Mouse (Mus musculus) cortical plate, adult 2 months (tissue): ENCODE measurements around the gene Gga1. TPM values are rescaled to one million over a fixed set of nuclear protein-coding genes. Genes with fewer than 3 reads are reported as not detected.
"Not testable (repeated sequence)": the region's sequence is repeated elsewhere in the genome, so short reads cannot be mapped to it uniquely, and the experiment has no call there.

ENCODE experiments used
- H3K27ac ChIP-seq: fragments of 200-500 bp; 2 replicates; pipeline ENCODE4 v1.5.1; 2012; ENCODE audit warnings: low read length, control low read depth, inconsistent platforms; ENCODE audit not compliant: insufficient read depth
- H3K4me1 ChIP-seq: fragments of 200-500 bp; 2 replicates; pipeline ENCODE4 v1.6.1; 2011; ENCODE audit warnings: low read length; ENCODE audit not compliant: control insufficient read depth, insufficient read depth
- H3K4me3 ChIP-seq: fragments of 200-500 bp; 2 replicates; pipeline ENCODE4 v1.5.1; 2011; ENCODE audit warnings: mild to moderate bottlenecking, low read length, control low read depth; ENCODE audit not compliant: insufficient read depth
- CTCF ChIP-seq: fragments of 200-500 bp; IDR thresholded peaks from 2 replicates; pipeline ENCODE4 v1.5.1; 2011; ENCODE audit warnings: mild to moderate bottlenecking, control low read depth, low read length; ENCODE audit not compliant: insufficient read depth; ENCODE audit errors: extremely low read depth
- POLR2A ChIP-seq: fragments of 200-500 bp; IDR thresholded peaks from 2 replicates; pipeline ENCODE4 v1.6.1; 2011; ENCODE audit warnings: mild to moderate bottlenecking, low read length, control low read depth; ENCODE audit not compliant: insufficient read depth; ENCODE audit errors: extremely low read depth
- polyA plus RNA-seq: library from polyadenylated mRNA; depleted of rRNA; stranded (reverse); fragments of >200 nt; gene quantifications from 2 replicates; pipeline ENCODE4 v1.2.3, GENCODE M21; 2012

The Gga1 gene
- polyA plus RNA-seq, 1 experiment = 72.6 TPM

DNA sequence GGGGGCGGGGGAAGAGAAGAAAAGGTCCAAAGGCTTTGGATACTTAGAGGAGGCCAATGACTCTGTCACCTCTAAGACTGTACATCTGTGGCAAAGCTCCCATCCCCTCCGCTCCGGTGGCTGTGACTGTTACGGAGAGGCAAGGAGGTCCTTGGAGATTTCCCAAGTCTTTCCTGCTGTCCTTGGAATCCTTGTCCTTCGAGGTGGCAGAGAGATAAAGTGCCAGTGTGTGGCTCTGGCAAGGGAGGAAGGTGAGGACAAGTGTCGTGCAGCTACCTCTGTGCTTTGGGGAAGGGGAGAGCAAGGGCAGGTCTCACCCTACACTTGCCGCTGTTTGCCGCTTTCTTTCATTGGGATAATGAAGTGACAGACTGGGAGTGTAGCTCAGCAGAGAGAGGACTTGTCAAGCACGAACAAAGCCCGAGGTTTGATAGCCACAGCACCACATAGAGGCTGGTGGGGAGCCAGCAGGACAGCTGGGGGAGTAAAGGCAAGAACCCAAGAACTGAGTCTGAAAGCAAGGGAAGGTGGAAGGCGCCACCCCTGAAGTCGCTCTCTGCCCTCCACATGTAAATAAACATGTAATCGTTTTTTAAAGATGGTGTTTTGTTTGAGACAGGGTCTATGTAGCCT lies 3.1 kb upstream of the Gga1 start:
- peaks cover 3% of the 10 kb centered on the region; the same call in 1 of the 2 replicates for H3K4me1 ChIP-seq
- TF ChIP-seq POLR2A (no peak), CTCF (no peak)
- no peak overlapping the region for H3K4me3 ChIP-seq
- H3K27ac ChIP-seq = no peak overlapping the region

DNA sequence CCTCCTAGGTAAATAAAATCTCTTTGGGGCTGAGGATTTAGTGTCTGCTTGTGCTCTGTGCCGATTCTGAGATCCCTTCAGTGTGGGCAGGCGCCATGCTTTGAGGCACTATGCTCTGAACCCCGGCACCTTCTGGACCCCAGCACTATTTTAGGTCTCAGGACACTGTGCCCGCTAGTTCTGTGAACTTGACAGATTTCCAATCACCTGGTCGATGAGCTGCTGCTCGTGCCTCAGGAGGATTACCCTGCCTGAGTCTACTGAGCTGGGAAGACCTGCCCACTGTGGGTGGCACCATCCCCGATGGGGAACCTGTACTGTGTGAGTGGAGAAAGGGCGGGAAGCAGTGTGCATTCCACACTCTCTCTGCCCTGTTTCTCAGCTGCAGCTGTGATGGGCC lies 2.0 kb upstream of the Gga1 start:
- no peak overlapping the region for H3K4me3 ChIP-seq
- H3K4me1 ChIP-seq = peaks cover 3% of the 10 kb centered on the region; the same call in 1 of the 2 replicates
- H3K27ac ChIP-seq = no peak overlapping the region
- no peak for TF ChIP-seq POLR2A
- TF ChIP-seq CTCF = no peak

DNA sequence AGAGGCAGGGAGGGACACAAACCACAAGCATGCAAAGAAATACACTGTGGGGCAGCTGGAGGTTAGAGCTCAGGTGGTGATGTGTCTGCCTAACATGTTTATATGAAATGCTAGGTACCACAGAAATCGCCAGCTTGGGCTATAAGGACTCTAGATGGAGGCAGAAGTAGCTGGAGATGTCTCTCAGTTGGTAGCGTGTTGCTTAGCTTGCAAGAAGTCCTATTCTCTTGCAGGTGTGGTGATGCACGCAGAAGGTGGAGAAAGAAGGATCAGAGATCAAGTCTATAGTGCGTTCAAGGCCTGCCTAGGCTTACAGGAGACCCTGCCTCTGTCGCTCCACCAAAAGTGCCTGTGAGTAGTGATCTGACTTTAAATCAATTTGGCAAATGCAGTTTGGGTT lies 1.5 kb upstream of the Gga1 start:
- no peak overlapping the region; the same call in 1 of the 2 replicates for H3K4me3 ChIP-seq
- TF ChIP-seq POLR2A (no peak), CTCF (no peak)
- H3K27ac ChIP-seq = no peak overlapping the region

DNA sequence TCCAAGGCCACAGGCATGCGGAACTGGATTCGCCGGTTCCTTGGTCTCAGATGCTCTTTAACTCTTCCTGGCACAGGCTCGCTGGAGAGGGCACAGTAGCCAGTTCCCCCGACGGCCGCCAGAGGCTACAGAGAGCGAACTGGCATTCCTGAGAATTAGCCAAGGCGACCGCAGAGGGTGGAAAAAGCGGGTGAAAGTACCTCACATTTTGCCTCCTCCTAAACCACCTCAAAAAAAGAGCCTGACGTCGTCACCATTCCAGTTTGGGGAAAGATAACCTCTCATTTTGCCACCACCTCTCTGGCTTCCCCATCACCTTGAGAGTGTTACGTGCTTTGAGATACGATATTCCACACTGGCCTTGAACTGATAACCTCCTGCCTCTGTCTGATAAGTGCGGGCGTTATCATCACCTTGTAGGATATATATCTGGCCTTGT lies 713 bp upstream of the Gga1 start:
- peak overlapping the region; percentile 45 for H3K4me3 ChIP-seq
- H3K4me1 ChIP-seq = peaks cover 3% of the 10 kb centered on the region; the same call in 1 of the 2 replicates
- H3K27ac ChIP-seq = peak overlapping the region; percentile 82
- TF ChIP-seq POLR2A (0 out of 2 replicates have a peak, but pooled peaks have one; percentile 27), CTCF (peak; percentile 47)

More for the DNA sequence above, 1.5 kb upstream of the Gga1 start:
- H3K4me1 ChIP-seq = peaks cover 3% of the 10 kb centered on the region; the same call in 1 of the 2 replicates

DNA sequence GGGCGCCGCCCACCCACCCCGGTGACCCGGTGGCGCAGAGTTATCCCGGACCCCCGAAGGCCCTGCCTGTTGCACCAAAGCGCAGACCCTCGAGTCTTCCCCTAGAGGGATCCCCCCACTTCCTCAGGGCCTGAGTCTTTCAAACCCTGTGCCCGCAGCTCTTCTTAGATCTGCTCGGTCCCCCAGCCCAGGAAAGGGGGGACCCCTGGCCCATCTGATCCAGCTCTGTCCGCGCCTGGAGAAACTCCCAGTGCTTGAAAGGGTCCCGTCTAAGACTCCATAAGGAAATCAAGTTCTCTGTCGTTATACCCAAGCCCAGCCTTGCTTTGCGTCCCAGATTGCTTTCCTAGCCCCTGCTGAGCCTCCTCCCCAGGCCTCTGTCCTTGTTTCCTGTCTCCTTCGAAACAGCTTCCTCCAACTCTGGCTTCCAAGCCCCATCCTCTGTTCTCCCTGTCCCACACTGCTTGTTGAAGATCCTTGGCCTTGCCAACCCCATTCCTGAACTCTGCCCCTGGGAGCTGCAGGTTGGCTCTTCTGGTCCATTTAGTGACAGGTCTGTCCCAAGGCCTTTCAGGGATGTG lies 910 bp downstream of the Gga1 start:
- Histone ChIP-seq H3K4me3 (peak overlapping the region; percentile 45), H3K4me1 (peaks cover 1% of the 10 kb centered on the region; the same call in 1 of the 2 replicates), H3K27ac (peak overlapping the region; percentile 48; the same call in 1 of the 2 replicates)
- TF ChIP-seq POLR2A = no peak
- TF ChIP-seq CTCF = no peak

- H3K27ac ChIP-seq, H3K4me3 ChIP-seq, H3K4me1 ChIP-seq: not testable (repeated sequence)
These were observed 2.0 kb downstream of the Gga1 start for GRCm38 (mm10) chr15:78878792-78879516.

- no peak overlapping the region for H3K27ac ChIP-seq
- no peak for TF ChIP-seq POLR2A
- TF ChIP-seq CTCF = no peak
- H3K4me3 ChIP-seq = no peak overlapping the region
- peaks cover 1% of the 10 kb centered on the region; the same call in 1 of the 2 replicates for H3K4me1 ChIP-seq
These were observed 3.4 kb downstream of the Gga1 start for GRCm38 (mm10) chr15:78880432-78880831.

DNA sequence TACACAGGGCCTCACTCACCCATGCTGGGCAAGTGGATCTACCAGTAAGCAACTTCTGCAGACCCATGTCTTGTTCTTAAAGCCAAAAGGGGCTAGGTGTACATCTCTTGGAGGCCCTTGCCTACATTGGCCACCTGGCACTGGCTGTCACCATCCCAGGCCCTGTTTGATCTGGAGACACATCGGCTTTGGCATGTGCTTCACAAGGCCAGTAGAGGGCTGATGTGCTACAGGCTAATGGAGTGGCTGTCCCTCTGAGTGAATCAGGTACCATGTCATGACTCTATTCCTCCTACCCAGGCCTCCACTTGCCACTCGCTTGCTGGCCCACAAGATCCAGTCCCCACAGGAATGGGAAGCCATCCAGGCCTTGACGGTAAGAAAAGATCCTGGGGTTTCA lies 4.8 kb downstream of the Gga1 start:
- H3K27ac ChIP-seq = no peak overlapping the region
- H3K4me1 ChIP-seq = no peaks in the 10 kb centered on the region; the same call in 1 of the 2 replicates
- H3K4me3 ChIP-seq = no peak overlapping the region
- no peak for TF ChIP-seq POLR2A
- no peak for TF ChIP-seq CTCF

DNA sequence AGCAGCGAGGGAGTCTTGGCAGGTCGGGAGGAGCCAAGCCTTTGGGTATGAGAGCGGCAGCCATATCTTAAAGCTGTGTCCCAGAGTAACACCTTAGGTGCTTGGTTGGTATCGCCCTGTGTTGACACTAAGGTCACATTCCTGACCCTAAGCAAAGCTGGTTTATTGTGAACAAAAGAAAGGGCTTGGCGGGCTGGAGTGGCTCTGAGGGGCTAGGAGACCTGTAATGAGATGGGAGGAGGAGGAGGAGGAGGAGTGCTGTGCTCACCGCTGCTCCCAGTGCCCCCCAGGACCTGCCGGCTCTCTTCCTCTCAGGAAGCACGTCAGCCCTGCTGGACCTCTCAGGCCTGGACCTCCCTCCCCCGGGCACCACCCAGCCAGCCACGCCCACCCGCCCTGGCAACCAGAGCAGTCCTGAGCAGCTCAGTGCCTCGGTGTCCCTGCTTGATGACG lies 12.4 kb downstream of the Gga1 start:
- TF ChIP-seq POLR2A = no peak
- no peak for TF ChIP-seq CTCF
- H3K4me3 ChIP-seq = no peak overlapping the region
- H3K27ac ChIP-seq = no peak overlapping the region
- H3K4me1 ChIP-seq = no peaks in the 10 kb centered on the region
